Mouse (Mus musculus) layer of hippocampus, adult 11-12 months (tissue): ENCODE measurements around the gene Olfr522.

Experiments used
- DNase-seq: peaks from one replicate; pipeline ENCODE4 v3.0.0; 2022; ENCODE audit warnings: low spot score

Gene Olfr522

DNA sequence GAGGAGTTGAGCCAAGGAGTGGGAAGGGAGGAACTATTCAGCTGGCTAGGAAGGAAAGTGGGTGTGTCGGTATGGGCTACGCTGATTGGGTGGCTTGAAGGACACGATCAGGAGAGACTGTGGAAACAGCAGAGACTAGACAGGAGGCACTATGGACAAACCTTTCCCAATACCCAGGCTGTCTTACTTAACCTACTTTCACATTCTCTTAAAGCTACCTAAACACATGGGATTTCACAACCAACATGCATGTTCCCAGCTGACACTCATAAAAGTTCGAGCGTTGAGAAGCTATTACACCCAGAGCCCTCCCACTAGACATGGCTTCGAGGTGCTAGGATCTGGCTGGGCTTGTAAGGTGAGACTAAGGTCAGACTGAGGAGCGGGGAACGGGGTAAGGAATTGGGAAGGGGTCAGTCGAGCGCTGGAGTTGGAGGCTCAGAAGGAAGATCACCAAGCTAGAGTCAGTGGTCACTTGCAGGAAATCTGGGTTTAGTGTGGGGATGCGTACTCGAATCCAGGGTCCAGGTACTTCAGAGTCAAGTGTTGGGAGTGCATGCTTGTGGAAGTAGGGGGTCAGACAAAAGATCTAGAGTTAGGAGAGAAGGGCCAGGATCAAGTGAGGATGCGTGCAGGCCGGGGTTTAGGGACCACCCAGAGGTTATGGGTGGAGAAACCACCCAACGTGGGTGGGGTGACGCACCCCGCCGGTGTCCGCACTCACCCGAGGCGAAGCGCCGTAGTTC is 48.8 kb downstream of the Olfr522 start, which contains the start of gene Paox:
Gene Paox, plus strand, starts transcription at position 217 of the 746 bp plus-strand sequence.
- peak; percentile 73 for DNase-seq

DNA sequence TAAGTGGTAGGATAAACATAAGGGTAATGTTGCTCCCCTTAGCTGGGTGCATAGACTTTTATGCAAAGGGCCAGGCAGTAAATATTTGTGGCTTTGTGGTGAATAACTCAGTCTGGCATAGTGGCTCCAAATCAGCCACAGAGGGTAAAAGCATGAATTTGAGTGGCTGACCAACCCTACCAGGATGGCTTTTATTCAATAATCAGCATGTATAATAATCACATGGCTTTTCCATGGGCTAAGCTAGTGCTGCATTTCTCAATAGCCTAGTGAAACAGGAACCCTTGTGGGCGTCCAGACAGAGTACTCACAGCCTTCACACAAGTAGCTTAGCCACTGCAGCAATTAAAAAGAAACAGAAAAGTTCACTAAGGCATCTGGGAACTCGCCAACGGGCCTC is 52.6 kb downstream of the Olfr522 start:
- DNase-seq: no peak
